22 mouse cellular contexts compared by ENCODE assay signal in genomic region chr11:88834134-88834533, GRCm38 (mm10). TPM values are rescaled to one million over a fixed set of nuclear protein-coding genes. Genes with fewer than 3 reads are reported as not detected.
DNase-seq lines count a peak whose midpoint lies in the region; ATAC-seq lines count a peak whose summit lies in the region.
"Had no signal": no experiment of that assay in that cellular context is flagged by ENCODE, and none has a peak within 500 bp of the region (broad histone marks: within the 10 kb centered on the region; RNA-seq: fewer than 3 reads in every experiment).

No protein-coding gene starts in this region.

- no peak for DNase-seq in forebrain, embryonic 10.5 days (ENCODE audit: extremely low spot score, low spot score)
- no peak for DNase-seq in forebrain, embryonic 14.5 days (ENCODE audit: low spot score)
- DNase-seq in limb, embryonic 10.5 days (ENCODE audit: low spot score) = no peak
- no peak for DNase-seq in kidney, postnatal 14 days
- DNase-seq: adrenal gland, adult 8-10 months; cerebellum, adult 11-12 months; cerebellum, adult 8-10 months; cerebellum, postnatal 10 days; cerebellum, postnatal 36 days; embryo, embryonic 11 days; gastrocnemius, postnatal 10 days; gastrocnemius, postnatal 36 days; heart, adult 11 months had no signal

- peak overlapping the region; percentile 21; the same call in 1 of the 2 replicates for H3K27ac ChIP-seq in forebrain, embryonic 10.5 days
- no peak overlapping the region for H3K27ac ChIP-seq in forebrain, embryonic 14.5 days (ENCODE audit: low read depth, low read length)
- peak overlapping the region; percentile 17; the same call in 1 of the 2 replicates for H3K27ac ChIP-seq in limb, embryonic 10.5 days
- H3K27ac ChIP-seq: forebrain, embryonic 15.5 days; hindbrain, embryonic 14.5 days; hindbrain, postnatal 0 days had no signal

- no peaks in the 10 kb centered on the region for H3K27me3 ChIP-seq in forebrain, embryonic 10.5 days (ENCODE audit: poor library complexity, severe bottlenecking)
- no peaks in the 10 kb centered on the region for H3K27me3 ChIP-seq in forebrain, embryonic 14.5 days (replicated peaks; ENCODE audit: control insufficient read depth, insufficient read depth, low read length)
- H3K27me3 ChIP-seq in megakaryocyte, embryonic 14.5 days (replicated peaks) = no peaks in the 10 kb centered on the region
- no peaks in the 10 kb centered on the region for H3K27me3 ChIP-seq in limb, embryonic 10.5 days (ENCODE audit: low read depth, poor library complexity, severe bottlenecking)
- H3K27me3 ChIP-seq: forebrain, embryonic 15.5 days had no signal

- no peak overlapping the region for H3K4me2 ChIP-seq in forebrain, embryonic 14.5 days (ENCODE audit: low read length)
- H3K4me2 ChIP-seq: forebrain, embryonic 15.5 days; heart, embryonic 11.5 days; hindbrain, embryonic 14.5 days had no signal

- H3K4me1 ChIP-seq in forebrain, embryonic 10.5 days = no peaks in the 10 kb centered on the region
- H3K4me1 ChIP-seq in forebrain, embryonic 14.5 days (ENCODE audit: control insufficient read depth, insufficient read depth, low read length) = no peaks in the 10 kb centered on the region
- peaks cover 8% of the 10 kb centered on the region for H3K4me1 ChIP-seq in megakaryocyte, embryonic 14.5 days
- 0 out of 2 replicates have a peak, but pooled peaks cover 4% of the 10 kb centered on the region for H3K4me1 ChIP-seq in limb, embryonic 10.5 days
- H3K4me1 ChIP-seq: forebrain, embryonic 15.5 days had no signal

- no peaks in the 10 kb centered on the region for H3K9me3 ChIP-seq in forebrain, embryonic 10.5 days
- no peaks in the 10 kb centered on the region for H3K9me3 ChIP-seq in forebrain, embryonic 14.5 days (replicated peaks; ENCODE audit: control insufficient read depth, low read length)
- H3K9me3 ChIP-seq in megakaryocyte, embryonic 14.5 days = no peaks in the 10 kb centered on the region
- H3K9me3 ChIP-seq in limb, embryonic 10.5 days (replicated peaks) = no peaks in the 10 kb centered on the region
- H3K9me3 ChIP-seq: forebrain, embryonic 15.5 days had no signal

- H3K4me3 ChIP-seq in forebrain, embryonic 10.5 days = no peak overlapping the region
- H3K4me3 ChIP-seq in forebrain, embryonic 14.5 days (ENCODE audit: low read depth, low read length) = no peak overlapping the region
- H3K4me3 ChIP-seq in megakaryocyte, embryonic 14.5 days (replicated peaks) = peak overlapping the region; percentile 5
- H3K4me3 ChIP-seq in limb, embryonic 10.5 days = no peak overlapping the region
- H3K4me3 ChIP-seq: forebrain, embryonic 15.5 days had no signal

- H3K36me3 ChIP-seq in forebrain, embryonic 10.5 days (replicated peaks) = peaks cover 94% of the 10 kb centered on the region
- peaks cover 68% of the 10 kb centered on the region for H3K36me3 ChIP-seq in forebrain, embryonic 14.5 days (ENCODE audit: control insufficient read depth, insufficient read depth, low read length)
- peaks cover 81% of the 10 kb centered on the region for H3K36me3 ChIP-seq in megakaryocyte, embryonic 14.5 days (replicated peaks; ENCODE audit: low read length)
- peaks cover 88% of the 10 kb centered on the region for H3K36me3 ChIP-seq in limb, embryonic 10.5 days

- no peak for ATAC-seq in forebrain, embryonic 14.5 days
- no peak for ATAC-seq in megakaryocyte, adult 5-6 weeks (ENCODE audit: poor library complexity, severe bottlenecking)
- ATAC-seq: CD4-positive, CD25-positive, alpha-beta regulatory T cell, adult 4 months; forebrain, embryonic 15.5 days; hindbrain, postnatal 0 days; inflammation-experienced regulatory T-cells, adult 6 months; intestine, embryonic 16.5 days had no signal

- H3K9ac ChIP-seq in forebrain, embryonic 14.5 days (ENCODE audit: low read length) = no peak overlapping the region
- H3K9ac ChIP-seq: forebrain, embryonic 15.5 days; hindbrain, embryonic 14.5 days had no signal

- 87% methylated on average over 14 of the region's 14 CpGs for WGBS in forebrain, embryonic 10.5 days
- 88% methylated on average over 14 of the region's 14 CpGs for WGBS in forebrain, embryonic 14.5 days
- WGBS in limb, embryonic 10.5 days = 90% methylated on average over 14 of the region's 14 CpGs

RNA-seq across cellular contexts. Expression of gene Akap1, which starts 30.3 kb away (rescaled TPM):
- polyA plus RNA-seq in forebrain, embryonic 10.5 days (2016; fragmentation: Nextera tagmentation; extraction: Ambion mirVana) = 16.6 and 19.2 TPM in 2 replicates
- polyA plus RNA-seq in forebrain, embryonic 14.5 days (2014; fragmentation: Nextera tagmentation; extraction: Ambion mirVana) = 18.7 and 27.7 TPM in 2 replicates
- polyA plus RNA-seq in megakaryocyte, embryonic 14.5 days (2012; ENCODE audit: insufficient read depth, low replicate concordance) = 0.90 and 3.9 TPM in 2 replicates
- total RNA-seq in megakaryocyte, adult 5-6 weeks (2015) = 1.8 and 2.1 TPM in 2 replicates
- total RNA-seq in megakaryocyte, adult 5-6 weeks (2017) = 2.3 and 6.6 TPM in 2 replicates
- polyA plus RNA-seq in limb, embryonic 10.5 days (2016; fragmentation: Nextera tagmentation; extraction: Ambion mirVana) = 16.8 and 17.4 TPM in 2 replicates
